Mouse (Mus musculus) spleen, embryonic (tissue): ENCODE data around the gene Rap2c.

Source experiments
- CTCF ChIA-PET: fragments of 350-600 bp; sonication (Branson Sonifier 250); formaldehyde crosslinking; loops from one replicate; lab custom pipeline; 2022; lab: Charles Lee

Rap2c gene

DNA sequence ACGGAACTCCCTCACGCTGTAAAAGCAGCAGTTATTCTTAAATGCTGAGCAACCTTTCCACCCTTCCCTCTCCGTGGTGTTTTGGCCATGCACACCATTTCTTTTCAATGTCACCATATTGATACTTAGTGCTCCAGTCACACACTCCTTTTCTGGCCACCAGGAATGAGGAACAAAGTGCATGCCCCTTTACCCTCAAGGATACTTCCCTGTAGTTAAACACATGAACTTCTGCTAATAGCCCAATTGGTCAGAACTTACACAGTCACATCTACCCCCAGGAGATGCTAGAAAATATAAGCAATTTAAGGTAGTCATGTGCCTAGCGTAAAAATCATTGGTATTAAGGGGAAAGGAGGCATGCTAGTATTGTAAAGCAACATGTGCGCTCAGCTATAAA, 47.9 kb downstream of the Rap2c start:
- CTCF ChIA-PET, result no interaction called here

DNA sequence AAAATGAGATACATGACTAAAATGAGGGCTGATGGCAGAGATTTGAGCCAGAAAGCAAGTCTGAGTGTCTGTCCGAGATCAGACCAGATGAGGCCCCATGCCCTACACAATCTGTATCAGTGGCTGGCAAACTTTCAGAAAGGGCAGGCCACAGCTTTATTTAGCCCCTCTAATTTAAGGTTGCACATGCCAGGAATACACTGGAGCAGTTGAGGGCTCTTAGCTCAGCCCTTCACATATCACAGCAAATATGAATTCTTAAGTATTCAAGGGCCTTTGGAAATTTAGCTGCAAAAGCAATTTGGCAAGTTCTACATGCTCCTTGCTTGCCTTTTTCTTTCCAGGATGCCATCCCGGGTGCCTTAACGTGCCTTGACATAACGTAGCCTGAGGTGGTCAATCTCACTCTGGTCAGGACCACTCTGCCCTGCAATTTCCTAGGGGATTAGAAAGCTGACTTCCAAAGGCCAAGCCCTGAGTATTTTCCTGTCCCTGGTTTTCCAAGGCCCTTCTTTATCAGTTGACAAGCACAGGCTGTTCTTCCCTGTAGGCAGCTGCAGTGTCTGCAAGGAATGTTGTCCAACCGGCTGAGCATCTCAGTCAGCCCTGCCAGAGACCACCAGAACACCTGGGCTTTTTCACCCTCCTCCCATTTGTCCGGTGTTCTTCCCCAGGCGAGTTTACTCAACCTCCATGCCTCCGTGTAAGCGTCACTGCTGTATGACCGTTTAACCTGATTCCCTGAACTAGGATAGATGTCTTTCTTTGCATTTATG, 49.5 kb downstream of the Rap2c start:
- CTCF ChIA-PET, result no interaction called here

DNA sequence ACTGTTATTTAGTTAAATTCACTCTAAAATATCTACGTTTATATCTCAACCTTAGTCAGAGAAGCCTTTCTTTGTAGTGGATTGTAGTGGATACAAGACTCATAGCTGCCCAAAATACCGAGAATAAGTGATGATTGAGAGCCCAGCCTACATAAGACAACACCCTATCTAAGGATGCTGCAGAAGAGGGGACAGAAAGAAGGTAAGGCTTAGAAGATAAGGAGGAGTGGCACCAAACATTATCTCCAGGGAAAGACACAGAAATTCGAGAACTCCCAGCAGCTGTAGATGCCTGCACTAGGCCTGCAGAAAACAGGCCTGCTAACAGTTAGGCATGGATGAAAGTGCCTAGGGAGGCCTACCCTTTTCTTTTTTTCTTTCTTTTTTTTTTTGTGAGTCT, 52.7 kb downstream of the Rap2c start:
- CTCF ChIA-PET, result no interaction called here

DNA sequence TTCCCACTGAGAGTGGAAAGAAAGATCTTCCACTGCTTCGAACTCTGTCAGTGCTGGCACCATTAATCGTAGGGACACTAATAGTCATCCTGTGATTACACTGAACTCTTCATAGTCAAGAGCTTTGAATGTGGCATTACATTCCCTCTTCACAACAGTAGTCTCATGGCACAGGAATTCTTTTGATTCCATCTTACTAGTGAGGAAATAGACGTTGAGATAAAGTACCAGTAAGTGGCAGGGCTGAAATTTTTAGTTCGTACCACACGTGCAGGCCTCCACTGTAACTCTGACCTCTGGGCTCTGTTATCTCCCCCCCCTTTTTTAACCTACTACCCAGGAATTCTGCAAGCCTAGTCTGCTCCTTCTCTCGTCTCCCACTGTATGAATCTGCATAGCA, 54.9 kb downstream of the Rap2c start:
- CTCF ChIA-PET, result no interaction called here
